Mouse (Mus musculus) hindlimb bud, embryonic 11.5 days (tissue): Measurements from ENCODE around the gene Ccdc175.

ENCODE experiments used
- DNase-seq: peaks from one replicate; pipeline ENCODE4 v3.0.0-alpha.2; 2012; ENCODE audit warnings: low read depth, low spot score; ENCODE audit errors: extremely low spot score

Gene Ccdc175

DNA sequence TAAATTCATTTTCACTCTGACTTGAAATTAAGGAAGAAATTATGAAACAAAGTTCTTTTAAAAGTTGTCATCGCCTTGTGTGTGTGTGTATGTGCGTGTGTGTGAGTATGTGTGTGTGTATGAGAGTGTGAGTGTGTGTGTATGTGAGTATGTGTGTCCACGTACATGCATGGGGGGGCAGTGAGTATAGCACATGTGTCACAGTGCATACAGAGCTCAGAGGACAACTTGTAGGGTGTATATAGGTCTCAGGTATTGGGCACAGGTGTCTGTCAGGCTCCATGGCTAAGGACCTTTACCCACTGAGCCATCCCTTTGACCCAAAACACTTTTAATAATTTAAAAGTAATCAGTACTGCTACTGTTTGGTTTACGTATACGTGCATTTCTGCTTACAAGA, 80.8 kb downstream of the Ccdc175 start:
- DNase-seq, result no peak

- DNase-seq, result no peak
Measured at GRCm38 (mm10) chr12:72102776-72103175, 82.1 kb downstream of the Ccdc175 start.

DNA sequence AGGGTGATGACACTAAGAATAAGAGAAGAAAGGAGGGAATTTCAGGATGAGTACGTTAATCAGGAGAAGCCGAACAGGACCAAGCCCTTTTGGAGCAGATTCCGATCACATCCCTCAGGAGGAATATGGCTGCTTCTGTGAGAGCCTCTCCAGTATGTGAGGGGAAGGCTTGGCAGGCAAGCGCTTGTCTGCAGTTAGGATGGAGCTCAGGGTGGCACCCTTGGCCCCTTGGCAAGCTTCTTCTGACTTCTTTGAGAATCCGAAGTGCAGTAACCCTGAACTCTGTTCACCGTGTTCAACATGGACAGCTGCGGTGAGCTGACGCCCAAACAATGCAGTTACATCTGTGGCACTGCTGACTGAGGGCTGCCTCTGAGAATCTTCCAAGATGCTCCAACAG, 87.9 kb downstream of the Ccdc175 start:
- DNase-seq, result no peak

GRCm38 (mm10) chr12:72089802-72090201, 95.0 kb downstream of the Ccdc175 start:
- DNase-seq, result no peak

- no peak for DNase-seq
Measured at GRCm38 (mm10) chr12:72086166-72086825, 98.5 kb downstream of the Ccdc175 start.

GRCm38 (mm10) chr12:72085329-72086165, 99.3 kb downstream of the Ccdc175 start, which contains the start of the genes L3hypdh and Jkamp:
L3hypdh (minus strand) TSS chr12:72085439.
Jkamp (plus strand) TSS chr12:72085589.
- DNase-seq, result peak; percentile 91

- no peak for DNase-seq
Measured at GRCm38 (mm10) chr12:72085024-72085328, 99.9 kb downstream of the Ccdc175 start.

DNA sequence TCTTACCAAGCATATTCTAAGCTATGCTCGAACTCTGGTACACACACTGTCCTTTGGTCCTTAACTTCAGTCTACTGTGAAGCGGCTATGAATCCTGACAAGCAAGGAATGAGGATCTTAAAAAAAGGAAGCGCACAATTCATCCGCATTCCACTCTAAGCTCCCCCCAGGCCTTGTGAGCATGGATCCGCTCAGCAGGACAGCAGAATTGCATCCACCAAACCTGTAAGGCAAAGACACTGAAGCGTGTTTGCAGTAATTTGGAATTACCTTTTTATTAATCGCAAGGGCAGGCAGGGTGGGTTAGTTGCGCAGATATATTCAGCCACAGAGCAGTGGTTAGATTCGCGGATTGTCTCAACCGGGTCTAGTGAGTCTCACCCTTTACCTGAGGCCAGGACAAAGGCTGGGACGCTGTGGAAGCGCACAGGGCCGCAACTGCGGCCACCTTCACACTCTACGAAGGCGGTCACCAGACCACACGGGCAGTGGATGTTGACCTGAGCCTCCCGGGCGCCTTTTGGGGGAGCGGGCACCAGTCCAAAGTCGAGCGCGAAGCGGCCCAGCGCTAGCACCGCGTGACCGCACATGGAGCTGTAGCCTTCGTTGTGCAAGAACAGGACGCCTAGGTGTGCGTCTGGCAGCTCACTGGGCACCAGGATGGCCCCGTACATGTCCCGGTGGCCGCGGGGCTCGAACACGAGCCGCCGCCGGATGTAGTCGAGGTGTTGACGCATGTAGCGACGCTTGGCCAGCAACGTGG, 100.4 kb downstream of the Ccdc175 start:
- no peak for DNase-seq

DNA sequence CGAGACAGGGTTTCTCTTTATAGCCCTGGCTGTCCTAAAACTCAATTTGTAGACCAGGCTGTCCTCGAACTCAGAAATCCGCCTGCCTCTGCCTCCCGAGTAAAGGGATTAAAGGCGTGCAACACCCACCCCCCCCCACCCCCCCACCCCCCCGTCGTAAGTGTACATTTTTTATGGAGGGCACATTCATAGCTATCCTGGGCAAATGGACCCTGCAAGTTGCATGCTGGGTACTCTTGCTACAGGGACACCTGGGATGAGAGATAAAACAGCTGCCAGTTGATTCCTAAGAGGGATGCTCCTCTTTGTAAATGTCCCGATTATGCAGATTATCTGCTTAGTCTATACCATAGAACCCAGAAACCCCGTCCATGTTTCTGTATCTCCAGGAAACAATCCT, 101.6 kb downstream of the Ccdc175 start:
- no peak for DNase-seq

DNA sequence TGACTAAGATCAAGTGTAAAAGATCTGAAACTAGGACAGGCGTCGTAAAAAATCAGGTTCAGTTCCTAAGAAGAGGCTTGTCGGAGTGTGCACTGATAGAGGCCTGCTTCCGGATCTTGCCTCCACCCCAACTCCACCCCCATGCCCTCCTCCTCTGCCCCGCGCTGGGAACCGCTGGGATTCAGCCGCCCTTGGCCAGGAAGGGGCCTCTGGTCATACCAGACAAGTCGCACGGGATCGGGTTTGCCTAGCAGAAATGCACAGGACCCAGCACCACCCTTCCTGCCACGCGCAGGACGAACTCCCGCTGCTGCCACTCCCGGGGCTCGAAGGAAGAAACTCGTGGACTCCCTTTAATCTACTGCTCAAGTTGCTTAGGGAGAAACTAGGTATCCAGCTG, 102.5 kb downstream of the Ccdc175 start:
- DNase-seq, result no peak

- no peak for DNase-seq
Measured at GRCm38 (mm10) chr12:72081961-72082360, 102.9 kb downstream of the Ccdc175 start.

GRCm38 (mm10) chr12:72078248-72078647, 106.6 kb downstream of the Ccdc175 start:
- no peak for DNase-seq

GRCm38 (mm10) chr12:72070327-72071269, 114.2 kb downstream of the Ccdc175 start, which contains the start of gene Gpr135:
Gpr135 (minus strand) TSS chr12:72071125.
- no peak for DNase-seq

DNA sequence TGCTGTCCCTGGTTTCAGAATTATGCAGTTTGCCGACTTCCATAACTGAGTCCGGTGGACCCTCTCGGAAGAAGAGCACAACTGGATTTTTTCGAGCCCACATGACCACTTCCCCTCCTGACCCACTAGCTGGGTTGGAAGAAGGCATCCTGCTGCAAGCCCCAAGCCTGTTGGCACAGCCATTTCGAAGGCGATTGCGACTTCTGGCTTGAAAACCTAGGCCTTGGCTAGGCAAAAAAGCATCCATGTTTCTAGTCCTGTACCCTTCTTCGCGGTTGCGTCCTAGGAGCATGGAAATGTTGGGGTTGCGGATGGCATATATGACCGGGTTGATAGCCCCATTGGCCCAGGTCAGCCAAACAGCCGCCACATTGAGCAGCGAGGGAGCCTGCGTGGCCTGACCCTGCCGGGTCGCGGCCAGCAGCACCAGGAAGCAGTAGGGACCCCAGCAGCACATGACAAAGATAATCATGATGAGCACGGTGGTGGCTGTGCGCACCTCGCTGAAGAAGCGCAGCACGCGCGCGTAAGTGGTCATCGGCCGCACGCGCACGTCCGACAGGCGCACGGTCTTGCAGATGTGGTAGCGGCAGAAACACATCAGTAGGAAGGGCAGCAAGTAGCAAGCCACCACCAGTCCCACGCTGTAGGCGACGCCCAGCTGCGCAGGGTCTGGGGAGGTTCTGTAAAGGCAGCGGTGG, 115.1 kb downstream of the Ccdc175 start:
- no peak for DNase-seq

DNA sequence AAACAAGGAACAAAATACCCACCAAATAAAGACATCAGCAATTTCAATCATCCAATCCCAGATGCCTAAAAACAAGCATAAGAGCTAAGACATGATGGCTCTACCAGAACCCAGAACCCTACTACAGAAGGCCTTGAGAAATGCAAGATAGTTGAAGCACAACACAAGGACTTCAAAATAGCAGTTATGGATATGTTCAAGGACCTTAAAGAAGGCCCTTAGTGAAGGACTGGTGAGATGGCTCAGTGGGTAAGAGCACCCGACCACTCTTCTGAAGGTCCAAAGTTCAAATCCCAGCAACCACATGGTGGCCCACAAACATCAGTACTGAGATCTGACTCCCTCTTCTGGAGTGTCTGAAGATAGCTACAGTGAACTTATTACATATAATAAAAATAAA, 127.0 kb downstream of the Ccdc175 start:
- no peak for DNase-seq

GRCm38 (mm10) chr12:72053851-72054250, 131.0 kb downstream of the Ccdc175 start:
- no peak for DNase-seq

- no peak for DNase-seq
Measured at GRCm38 (mm10) chr12:72053303-72053702, 131.5 kb downstream of the Ccdc175 start.

- no peak for DNase-seq
Measured at GRCm38 (mm10) chr12:72052571-72052970, 132.3 kb downstream of the Ccdc175 start.
